Mouse (Mus musculus) neural tube, embryonic 11.5 days (tissue): ENCODE measurements around the gene Msi2. TPM values are rescaled to one million over a fixed set of nuclear protein-coding genes. Genes with fewer than 3 reads are reported as not detected.

Source experiments
- ATAC-seq: fragments of 200-750 bp; cut with Nextera tagmentation; 2 replicates; pipeline ENCODE4 v1.8.0; 2017; ENCODE audit warnings: moderate number of reproducible peaks, mild to moderate bottlenecking, moderate TSS enrichment, moderate library complexity; ENCODE audit not compliant: insufficient read depth, low FRiP score, low TSS enrichment
- DNase-seq: peaks from one replicate; pipeline ENCODE4 v3.0.0-alpha.2; 2015; ENCODE audit warnings: low spot score
- H3K27ac ChIP-seq: fragments of 300-500 bp; sonication (generic); 2 replicates; pipeline ENCODE4 v1.5.1; 2014; ENCODE audit warnings: low read depth, mild to moderate bottlenecking, low read length
- H3K27me3 ChIP-seq: fragments of 300-500 bp; sonication (generic); 2 replicates; pipeline ENCODE4 v1.6.1; 2014; ENCODE audit warnings: mild to moderate bottlenecking, low read length, mixed read lengths; ENCODE audit not compliant: control insufficient read depth, insufficient read depth
- H3K36me3 ChIP-seq: fragments of 300-500 bp; sonication (generic); 2 replicates; pipeline ENCODE4 v1.6.1; 2014; ENCODE audit warnings: mild to moderate bottlenecking, low read length, moderate library complexity, mixed read lengths; ENCODE audit not compliant: control insufficient read depth, insufficient read depth
- H3K4me1 ChIP-seq: fragments of 300-500 bp; sonication (generic); 2 replicates; pipeline ENCODE4 v1.6.1; 2014; ENCODE audit warnings: low read length, mixed read lengths; ENCODE audit not compliant: control insufficient read depth, insufficient read depth
- H3K4me2 ChIP-seq: fragments of 300-500 bp; sonication (generic); 2 replicates; pipeline ENCODE4 v1.6.1; 2014; ENCODE audit warnings: low read depth, mild to moderate bottlenecking, moderate library complexity
- H3K4me3 ChIP-seq: fragments of 300-500 bp; sonication (generic); 2 replicates; pipeline ENCODE4 v1.5.1; 2014; ENCODE audit warnings: low read depth, low read length
- H3K9ac ChIP-seq: fragments of 300-500 bp; sonication (generic); 2 replicates; pipeline ENCODE4 v1.6.1; 2014; ENCODE audit warnings: mild to moderate bottlenecking, low read length
- H3K9me3 ChIP-seq: fragments of 300-500 bp; sonication (generic); 2 replicates; pipeline ENCODE4 v1.6.1; 2016; ENCODE audit warnings: low read length; ENCODE audit not compliant: control insufficient read depth
- WGBS: fragments of 180-500 bp; shearing (Covaris S2); extraction: QIAGEN DNeasy Blood & Tissue Kit; methylation state at CpG from one replicate; pipeline ENCODE4 v1.1.7; 2014; 5-methylcytosine and 5-hydroxymethylcytosine counted together
- polyA plus RNA-seq: library from polyadenylated mRNA; unstranded; fragments of >200 nt; fragmentation: Nextera tagmentation; extraction: Ambion mirVana; gene quantifications from 2 replicates; pipeline ENCODE4 v1.2.1, GENCODE M21; 2014

Msi2 gene
- polyA plus RNA-seq, 1 experiment from 2014 or later = 20.6 TPM

DNA sequence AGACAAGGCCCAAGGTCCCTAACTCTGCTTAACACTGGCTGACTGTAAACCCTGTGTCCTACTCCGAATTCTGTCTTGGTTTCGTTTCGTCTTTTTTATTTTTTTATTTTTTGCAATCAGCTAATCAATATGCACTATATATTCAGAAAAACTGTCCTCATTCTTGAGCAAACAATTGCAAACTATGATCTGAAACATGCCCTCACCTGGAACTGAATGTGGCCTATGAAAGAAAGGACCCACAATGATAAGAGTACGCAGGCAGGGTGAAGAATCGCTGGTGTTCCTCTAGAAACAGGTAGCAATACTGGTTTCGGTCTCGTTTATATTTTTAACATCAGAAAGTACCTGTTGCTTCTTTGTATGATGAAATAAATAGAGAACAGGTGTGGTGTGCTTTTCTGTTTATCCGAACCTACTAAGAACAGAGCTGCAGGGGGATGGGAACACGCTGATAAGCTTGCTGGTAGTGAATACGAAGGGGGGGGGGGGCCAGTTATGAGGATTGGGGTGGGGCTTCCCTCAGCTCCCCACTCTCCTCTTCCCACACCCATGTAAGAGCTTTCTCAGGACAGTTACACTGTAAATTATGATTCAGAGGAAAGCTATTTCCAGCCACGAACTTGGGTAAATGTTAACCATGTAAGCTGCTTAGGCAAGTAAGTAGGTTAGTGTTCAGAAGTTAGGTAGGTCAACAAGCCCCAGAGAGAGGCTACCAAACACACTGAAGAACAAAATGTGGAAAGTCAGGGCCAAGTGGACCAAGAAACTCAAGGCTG lies 103.6 kb downstream of the Msi2 start:
- ATAC-seq (no peak), DNase-seq (no peak)
- H3K27ac ChIP-seq = no peak overlapping the region
- H3K27me3 ChIP-seq = no peaks in the 10 kb centered on the region
- no peaks in the 10 kb centered on the region for H3K36me3 ChIP-seq
- 91% methylated on average over 11 of the region's 11 CpGs for WGBS
- H3K4me3 ChIP-seq = no peak overlapping the region
- H3K9ac ChIP-seq = no peak overlapping the region
- peaks cover 11% of the 10 kb centered on the region for H3K4me1 ChIP-seq
- no peaks in the 10 kb centered on the region for H3K9me3 ChIP-seq
- no peak overlapping the region for H3K4me2 ChIP-seq

DNA sequence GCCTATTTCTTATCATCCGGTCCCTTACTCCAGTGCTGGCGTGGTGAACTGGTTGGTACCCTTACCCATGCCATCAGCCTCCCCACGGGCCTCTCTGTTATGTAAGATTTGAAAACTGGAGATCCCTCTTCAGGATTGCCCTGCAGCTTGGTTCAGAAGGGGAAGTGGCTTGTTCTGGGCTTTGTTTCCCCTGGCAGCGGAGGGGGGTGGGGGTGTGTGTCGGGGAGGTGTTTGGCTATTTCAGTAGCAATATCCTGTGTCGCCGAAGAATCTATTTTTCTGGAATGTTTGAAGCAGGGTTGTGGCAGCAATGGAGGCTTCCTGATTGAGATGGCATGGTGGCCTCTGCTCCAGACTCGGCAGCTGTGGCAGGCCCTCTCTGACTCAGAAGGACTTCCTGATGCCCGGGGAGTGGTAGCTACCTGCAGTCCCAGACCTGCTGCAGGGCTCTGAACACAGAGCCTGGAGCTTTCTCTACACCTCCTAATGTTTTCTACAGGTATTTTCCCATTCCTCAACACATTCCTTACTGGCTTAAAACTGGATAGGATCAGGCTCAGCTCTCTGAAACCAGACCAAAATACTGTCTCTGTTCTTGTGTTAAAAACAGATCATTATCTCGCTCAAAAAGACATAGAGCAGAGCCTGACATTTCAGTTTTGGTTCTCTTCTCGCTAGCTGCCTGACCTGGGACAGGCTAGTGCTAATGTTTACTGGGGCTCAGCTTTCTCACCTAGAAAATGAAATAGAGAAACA lies 104.4 kb downstream of the Msi2 start:
- Histone ChIP-seq H3K27me3 (no peaks in the 10 kb centered on the region), H3K4me2 (no peak overlapping the region), H3K9ac (no peak overlapping the region), H3K4me3 (no peak overlapping the region), H3K36me3 (no peaks in the 10 kb centered on the region), H3K4me1 (peaks cover 13% of the 10 kb centered on the region), H3K9me3 (no peaks in the 10 kb centered on the region), H3K27ac (no peak overlapping the region)
- ATAC-seq (no peak), DNase-seq (no peak)
- 82% methylated on average over 11 of the region's 11 CpGs for WGBS

DNA sequence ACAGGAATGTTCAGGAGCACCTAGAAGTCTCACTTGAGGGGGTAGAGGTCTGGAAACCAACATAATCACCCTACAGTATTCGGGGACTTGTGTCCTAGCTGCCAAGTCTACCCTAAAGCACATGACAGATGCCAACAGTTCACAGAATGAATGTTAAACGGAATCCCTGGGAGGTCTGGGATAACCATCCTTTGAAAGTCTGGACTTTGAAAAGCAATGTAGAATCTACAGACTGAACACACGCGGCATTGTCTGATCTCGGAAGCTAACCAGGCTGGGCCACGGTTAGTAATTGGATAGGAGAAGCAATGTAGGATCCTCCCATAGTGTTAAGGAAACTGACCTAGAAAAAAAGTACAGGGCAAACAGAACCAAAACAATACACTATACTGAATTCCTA lies 105.3 kb downstream of the Msi2 start:
- no peak for ATAC-seq
- WGBS = 81% methylated on average over 6 of the region's 6 CpGs
- H3K9ac ChIP-seq = no peak overlapping the region
- no peak overlapping the region for H3K4me2 ChIP-seq
- H3K27me3 ChIP-seq = no peaks in the 10 kb centered on the region
- H3K4me3 ChIP-seq = no peak overlapping the region
- H3K9me3 ChIP-seq = no peaks in the 10 kb centered on the region
- peaks cover 7% of the 10 kb centered on the region; the same call in 1 of the 2 replicates for H3K4me1 ChIP-seq
- H3K27ac ChIP-seq = no peak overlapping the region
- H3K36me3 ChIP-seq = no peaks in the 10 kb centered on the region
- DNase-seq = no peak

DNA sequence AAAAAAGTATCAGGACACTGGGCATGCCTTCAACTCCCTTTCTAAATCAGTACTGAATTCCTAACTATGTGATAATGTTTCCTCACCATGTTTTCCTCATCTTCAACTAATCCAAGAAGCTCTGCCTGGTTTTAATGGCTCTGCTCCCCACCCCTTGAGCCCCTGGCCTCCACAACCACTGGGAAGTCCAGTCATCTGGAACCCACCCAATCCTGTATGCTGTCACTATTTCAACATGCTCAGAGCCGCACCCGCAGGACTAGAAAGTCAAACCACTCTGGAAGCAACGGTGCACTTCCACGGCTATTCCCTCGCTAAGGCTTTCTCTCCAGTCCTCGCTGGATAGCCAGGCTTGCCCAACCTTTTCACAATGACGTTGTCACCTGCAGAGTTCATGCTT lies 106.2 kb downstream of the Msi2 start:
- ATAC-seq = no peak
- no peak for DNase-seq
- H3K4me2 ChIP-seq = no peak overlapping the region
- H3K4me1 ChIP-seq = peaks cover 16% of the 10 kb centered on the region; the same call in 1 of the 2 replicates
- H3K9ac ChIP-seq = no peak overlapping the region
- H3K27ac ChIP-seq = no peak overlapping the region
- no peaks in the 10 kb centered on the region for H3K27me3 ChIP-seq
- 97% methylated on average over 7 of the region's 7 CpGs for WGBS
- H3K9me3 ChIP-seq = no peaks in the 10 kb centered on the region
- no peak overlapping the region for H3K4me3 ChIP-seq
- H3K36me3 ChIP-seq = no peaks in the 10 kb centered on the region

DNA sequence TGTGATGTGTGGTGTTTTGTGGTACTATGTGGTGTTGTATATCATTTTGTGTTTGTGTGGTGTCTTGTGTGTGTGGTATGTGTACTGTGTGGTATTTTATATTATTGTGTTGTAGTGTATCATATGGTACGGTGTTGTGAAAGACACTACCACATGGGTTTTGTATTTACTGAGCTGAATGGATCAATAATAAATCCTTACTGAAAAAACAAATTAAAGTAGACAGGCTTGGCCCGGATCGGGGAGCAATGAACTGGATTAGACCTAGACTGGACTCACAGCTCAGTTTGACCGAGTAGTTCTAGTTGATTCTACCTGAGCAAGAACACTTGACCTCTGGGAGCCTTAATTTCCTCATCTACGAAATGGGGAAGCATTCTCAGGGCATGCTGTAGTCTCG lies 107.5 kb downstream of the Msi2 start:
- no peaks in the 10 kb centered on the region for H3K9me3 ChIP-seq
- 93% methylated on average over 6 of the region's 6 CpGs for WGBS
- peaks cover 27% of the 10 kb centered on the region for H3K4me1 ChIP-seq
- DNase-seq (no peak), ATAC-seq (no peak)
- no peak overlapping the region for H3K4me3 ChIP-seq
- H3K27ac ChIP-seq = no peak overlapping the region
- no peaks in the 10 kb centered on the region for H3K27me3 ChIP-seq
- no peak overlapping the region for H3K4me2 ChIP-seq
- no peaks in the 10 kb centered on the region for H3K36me3 ChIP-seq
- no peak overlapping the region for H3K9ac ChIP-seq

DNA sequence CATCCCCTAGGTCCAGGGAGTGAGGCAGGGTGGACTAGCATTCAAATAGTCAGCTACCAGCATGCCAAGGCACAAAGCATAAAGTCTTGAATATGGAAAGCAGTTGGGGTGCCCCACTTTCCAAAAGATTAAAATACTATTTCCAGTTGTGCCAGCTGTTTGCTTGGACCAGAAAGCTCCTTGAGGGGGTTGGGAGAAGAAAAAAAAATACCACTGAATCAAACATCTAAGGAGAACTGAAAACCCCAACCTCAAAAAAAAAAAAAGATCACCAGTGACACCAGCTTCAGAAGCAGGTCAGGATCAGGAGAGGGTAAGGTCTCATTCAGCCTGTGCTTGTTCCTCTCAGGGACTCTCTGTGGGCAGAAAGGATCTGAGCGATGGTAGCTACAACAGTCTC lies 108.2 kb downstream of the Msi2 start:
- Histone ChIP-seq H3K9ac (no peak overlapping the region), H3K4me2 (no peak overlapping the region), H3K27me3 (no peaks in the 10 kb centered on the region), H3K4me3 (no peak overlapping the region), H3K27ac (no peak overlapping the region), H3K4me1 (peaks cover 33% of the 10 kb centered on the region), H3K36me3 (no peaks in the 10 kb centered on the region), H3K9me3 (no peaks in the 10 kb centered on the region)
- WGBS = 100% methylated on average over 1 of the region's 1 CpGs
- no peak for DNase-seq
- ATAC-seq = no peak

DNA sequence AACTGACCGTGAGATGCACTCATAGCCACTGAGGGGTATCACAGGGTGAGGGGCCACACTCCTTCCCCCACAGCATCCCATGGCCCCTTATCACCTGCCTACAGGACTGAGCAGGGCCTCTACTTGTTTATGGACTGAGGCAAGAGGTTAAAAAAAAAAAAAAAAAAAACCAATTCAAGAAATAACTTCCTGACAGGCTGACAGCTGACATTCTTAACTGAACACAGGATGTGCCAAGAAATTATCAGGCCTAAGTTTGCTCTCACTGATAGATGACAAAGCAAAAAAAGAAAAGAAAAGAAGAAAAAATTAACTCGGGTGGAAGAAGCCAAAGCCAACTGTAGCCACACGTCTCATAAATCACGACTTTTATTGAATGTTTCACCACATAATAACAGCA lies 109.7 kb downstream of the Msi2 start:
- H3K9me3 ChIP-seq = no peaks in the 10 kb centered on the region
- WGBS = 76% methylated on average over 4 of the region's 4 CpGs
- H3K4me1 ChIP-seq = peaks cover 36% of the 10 kb centered on the region
- no peak overlapping the region for H3K9ac ChIP-seq
- no peaks in the 10 kb centered on the region; the same call in 1 of the 2 replicates for H3K36me3 ChIP-seq
- ATAC-seq = no peak
- no peaks in the 10 kb centered on the region for H3K27me3 ChIP-seq
- no peak overlapping the region for H3K4me3 ChIP-seq
- H3K4me2 ChIP-seq = no peak overlapping the region
- H3K27ac ChIP-seq = no peak overlapping the region
- no peak for DNase-seq

DNA sequence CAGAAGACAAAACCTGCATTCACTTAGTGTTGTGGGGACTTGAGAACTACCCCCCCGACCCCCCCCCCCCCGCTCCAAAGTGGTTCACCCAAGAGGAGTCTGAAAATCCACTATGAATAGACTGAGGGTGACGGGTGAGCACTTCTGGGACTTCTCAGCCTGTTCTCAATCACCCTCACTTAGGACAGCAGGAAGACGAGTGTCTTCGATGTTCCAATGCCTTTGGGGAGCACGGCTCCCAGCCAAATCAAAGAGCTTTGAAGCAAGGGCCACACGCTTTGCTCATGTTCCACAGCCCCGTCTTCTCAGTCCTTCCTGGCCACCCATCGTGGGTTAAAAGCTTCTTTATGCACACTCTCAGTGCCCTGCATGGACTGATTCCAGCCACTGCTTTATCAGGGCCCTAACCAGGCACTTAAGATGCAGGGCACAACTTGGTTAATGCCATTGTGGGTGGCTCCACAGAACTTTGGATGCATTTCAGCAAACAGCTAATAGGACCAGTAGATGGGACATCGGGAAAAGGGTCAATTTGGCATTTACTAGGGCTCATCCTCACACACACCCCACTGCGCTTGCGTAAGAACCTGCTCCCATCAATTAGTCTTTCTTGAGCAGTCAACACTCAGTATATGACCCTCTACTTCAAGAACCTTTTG lies 110.5 kb downstream of the Msi2 start:
- DNase-seq = no peak

More for the DNA sequence above, 110.5 kb downstream of the Msi2 start:
- no peak overlapping the region for H3K4me3 ChIP-seq
- no peak overlapping the region for H3K4me2 ChIP-seq
- H3K9ac ChIP-seq = no peak overlapping the region
- H3K27ac ChIP-seq = no peak overlapping the region
- no peaks in the 10 kb centered on the region for H3K27me3 ChIP-seq
- no peaks in the 10 kb centered on the region for H3K9me3 ChIP-seq
- WGBS = 81% methylated on average over 12 of the region's 12 CpGs
- ATAC-seq = no peak
- no peaks in the 10 kb centered on the region; the same call in 1 of the 2 replicates for H3K36me3 ChIP-seq
- H3K4me1 ChIP-seq = peaks cover 38% of the 10 kb centered on the region
